Mouse (Mus musculus): ENCODE measurements around the gene Faap24.

DNA sequence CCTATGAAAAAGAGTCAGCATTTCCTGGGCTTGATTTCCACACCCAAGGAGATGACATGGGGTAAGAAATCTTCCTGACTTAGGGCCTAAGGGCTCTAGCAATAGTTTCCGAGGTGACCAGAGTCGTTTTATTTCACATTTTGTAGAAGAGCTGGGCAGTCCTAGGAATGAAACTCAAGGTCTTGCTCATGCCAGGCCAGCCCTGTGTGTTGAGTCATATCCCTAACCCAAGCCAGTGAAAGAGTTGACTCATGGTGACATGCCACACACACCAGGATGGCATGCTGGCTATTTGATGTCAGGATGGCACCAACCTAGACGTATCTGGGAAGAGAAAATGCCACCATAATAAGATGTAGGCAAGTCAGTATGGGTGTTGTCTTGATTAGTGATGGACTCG is 47.6 kb downstream of the Faap24 start:
- no peak for TF ChIP-seq CTCF (IDR thresholded peaks at IDR 0.05; ENCODE audit: extremely low read depth, insufficient read length, insufficient replicate concordance, low read depth, low read length)
- TF ChIP-seq POLR2A (IDR thresholded peaks at IDR 0.05; ENCODE audit: low read depth, low read length) = no peak
